Mouse (Mus musculus): ENCODE measurements around the gene Cog8.

GRCm38 (mm10) chr8:107062613-107063012 is 6.1 kb upstream of the Cog8 start:
- TF ChIP-seq CTCF (IDR thresholded peaks at IDR 0.05; ENCODE audit: low read depth) (no peak), EP300 (IDR thresholded peaks at IDR 0.05; ENCODE audit: low read depth) (no peak)

Data from liver, postnatal 0 days (tissue).